Mouse (Mus musculus) adrenal gland, postnatal 0 days (tissue): ENCODE measurements around the gene Nr4a2. TPM values are rescaled to one million over a fixed set of nuclear protein-coding genes. Genes with fewer than 3 reads are reported as not detected.

Source experiments
- polyA plus RNA-seq: library from polyadenylated mRNA; unstranded; fragments of >200 nt; fragmentation: Nextera tagmentation; extraction: Ambion mirVana; gene quantifications from 2 replicates; pipeline ENCODE4 v1.2.1, GENCODE M21; 2015

Nr4a2 gene
- 1.6 and 2.5 TPM in 2 replicates for polyA plus RNA-seq

DNA sequence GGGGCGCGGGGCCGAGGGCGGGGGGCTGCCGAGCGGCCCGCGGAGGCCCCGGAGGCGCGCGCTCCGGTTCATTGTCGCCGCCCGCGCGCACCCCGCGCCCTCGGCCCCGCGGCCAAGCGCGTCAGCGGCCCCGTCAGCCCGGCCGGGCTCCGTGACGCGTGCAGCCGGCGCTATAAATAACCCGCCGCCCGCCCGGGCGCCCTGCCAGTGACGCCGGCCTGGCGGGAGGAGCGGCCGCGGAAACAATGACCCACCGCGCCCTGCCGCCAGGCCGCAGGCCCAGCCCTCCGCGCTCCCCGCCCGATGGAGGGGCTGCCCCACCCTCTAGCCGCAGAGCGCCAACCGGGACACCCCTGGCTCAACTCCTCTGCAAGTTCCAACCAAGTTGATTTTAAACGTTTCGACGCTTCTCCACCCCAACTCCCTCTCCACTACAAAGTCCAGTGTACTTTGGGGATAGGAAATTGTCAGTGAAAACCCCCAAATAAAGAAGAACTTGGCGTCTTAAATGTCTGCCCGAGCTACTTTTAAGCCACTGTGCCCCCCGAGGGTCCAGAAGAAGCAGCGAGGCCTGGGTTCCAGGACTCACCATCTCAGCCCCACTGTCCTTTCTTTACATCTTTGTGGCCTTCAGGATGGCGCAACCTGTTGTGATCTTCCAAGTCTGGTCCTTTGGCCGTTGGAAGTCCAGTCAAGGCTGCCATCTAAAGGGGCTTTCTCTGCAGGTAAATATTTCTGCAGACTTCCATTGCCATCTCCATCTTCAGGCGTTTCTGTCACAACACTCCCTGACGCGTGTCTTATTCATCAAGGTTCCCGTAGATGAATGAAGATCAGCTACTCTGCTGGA is at the start of gene Nr4a2:
TSS of gene Nr4a2 (minus strand) at position 13 of the 850 bp plus-strand sequence.

Other genes with a start within 250 kb of the Nr4a2 start
- gene Gpd2, start 113.6 kb upstream of the Nr4a2 start, polyA plus RNA-seq = 6.9 and 7.9 TPM in 2 replicates